Mouse (Mus musculus) kidney, postnatal 0 days (tissue): ENCODE measurements at regions not wholly inside any gene's neighbourhood (a gene's known extent, or its start where the extent isn't known, plus 50 kb on each side); places are given as distances from the start of the nearest gene placed in this dataset.

Source experiments
- ATAC-seq: fragments of 200-750 bp; cut with Nextera tagmentation; replicated peaks from 2 replicates; pipeline ENCODE4 v1.8.0; 2017; ENCODE audit warnings: low read depth, moderate number of reproducible peaks, moderate TSS enrichment, moderate library complexity; ENCODE audit not compliant: low FRiP score
- DNase-seq: peaks from one replicate; pipeline ENCODE4 v3.0.0-alpha.2; 2016; ENCODE audit warnings: low spot score
- H3K27ac ChIP-seq: fragments of 300-500 bp; sonication (generic); 2 replicates; pipeline ENCODE4 v1.5.1; 2014; ENCODE audit warnings: mild to moderate bottlenecking
- H3K27me3 ChIP-seq: fragments of 300-500 bp; sonication (generic); 2 replicates; pipeline ENCODE4 v1.6.1; 2014; ENCODE audit warnings: low read length, mixed read lengths; ENCODE audit not compliant: insufficient read depth
- H3K36me3 ChIP-seq: fragments of 300-500 bp; sonication (generic); 2 replicates; pipeline ENCODE4 v1.6.1; 2014; ENCODE audit warnings: low read length, mixed read lengths; ENCODE audit not compliant: insufficient read depth
- H3K4me1 ChIP-seq: fragments of 300-500 bp; sonication (generic); replicated peaks from 2 replicates; pipeline ENCODE4 v1.6.1; 2014; ENCODE audit warnings: antibody characterized with exemption, low read length, mixed read lengths; ENCODE audit not compliant: insufficient read depth
- H3K4me2 ChIP-seq: fragments of 300-500 bp; sonication (generic); 2 replicates; pipeline ENCODE4 v1.6.1; 2014; ENCODE audit warnings: mild to moderate bottlenecking, low read length, moderate library complexity, mixed read lengths
- H3K4me3 ChIP-seq: fragments of 300-500 bp; sonication (generic); replicated peaks from 2 replicates; pipeline ENCODE4 v1.5.1; 2014; ENCODE audit warnings: low read depth, low read length
- H3K9ac ChIP-seq: fragments of 300-500 bp; sonication (generic); 2 replicates; pipeline ENCODE4 v1.6.1; 2014; ENCODE audit warnings: low read depth, low read length
- H3K9me3 ChIP-seq: fragments of 300-500 bp; sonication (generic); replicated peaks from 2 replicates; pipeline ENCODE4 v1.6.1; 2016; ENCODE audit warnings: low read length, inconsistent platforms, mixed read lengths
- CTCF ChIP-seq: IDR thresholded peaks from 2 replicates; pipeline ENCODE4 v1.5.1; 2016; ENCODE audit warnings: antibody characterized with exemption, low read depth, mild to moderate bottlenecking, moderate library complexity
- WGBS: fragments of 180-500 bp; shearing (Covaris S2); extraction: QIAGEN DNeasy Blood & Tissue Kit; methylation state at CpG from one replicate; pipeline ENCODE4 v1.1.7; 2014; 5-methylcytosine and 5-hydroxymethylcytosine counted together

- Histone ChIP-seq H3K27ac (no peak overlapping the region), H3K9me3 (no peaks in the 10 kb centered on the region), H3K4me1 (no peaks in the 10 kb centered on the region), H3K4me3 (no peak overlapping the region), H3K27me3 (no peaks in the 10 kb centered on the region), H3K9ac (no peak overlapping the region), H3K36me3 (no peaks in the 10 kb centered on the region), H3K4me2 (no peak overlapping the region)
- 76% methylated on average over 1 of the region's 1 CpGs for WGBS
- TF ChIP-seq CTCF = no peak
- no peak for ATAC-seq
- no peak for DNase-seq
These were observed 62.1 kb downstream of the P2ry1 start for GRCm38 (mm10) chr3:61064720-61065119.

GRCm38 (mm10) chr3:61067067-61067466, 64.5 kb downstream of the P2ry1 start:
- H3K9ac ChIP-seq = no peak overlapping the region
- ATAC-seq (no peak), DNase-seq (no peak)
- no peak for TF ChIP-seq CTCF
- no peaks in the 10 kb centered on the region for H3K4me1 ChIP-seq
- no peak overlapping the region for H3K27ac ChIP-seq
- H3K4me2 ChIP-seq = no peak overlapping the region
- no peaks in the 10 kb centered on the region for H3K36me3 ChIP-seq
- no peaks in the 10 kb centered on the region for H3K9me3 ChIP-seq
- no peak overlapping the region for H3K4me3 ChIP-seq
- 67% methylated on average over 1 of the region's 1 CpGs for WGBS
- no peaks in the 10 kb centered on the region for H3K27me3 ChIP-seq

- Histone ChIP-seq H3K27ac (no peak overlapping the region), H3K9ac (no peak overlapping the region), H3K36me3 (no peaks in the 10 kb centered on the region), H3K4me1 (no peaks in the 10 kb centered on the region), H3K4me2 (no peak overlapping the region), H3K27me3 (no peaks in the 10 kb centered on the region), H3K9me3 (no peaks in the 10 kb centered on the region), H3K4me3 (no peak overlapping the region)
- no peak for TF ChIP-seq CTCF
- no peak for DNase-seq
- ATAC-seq = no peak
These were observed 65.6 kb downstream of the P2ry1 start for GRCm38 (mm10) chr3:61068229-61068628.

- 50% methylated on average over 1 of the region's 1 CpGs for WGBS
- Histone ChIP-seq H3K27me3 (no peaks in the 10 kb centered on the region), H3K9ac (no peak overlapping the region), H3K9me3 (no peaks in the 10 kb centered on the region), H3K4me2 (no peak overlapping the region), H3K4me3 (no peak overlapping the region), H3K4me1 (no peaks in the 10 kb centered on the region), H3K27ac (no peak overlapping the region), H3K36me3 (no peaks in the 10 kb centered on the region)
- no peak for DNase-seq
- no peak for ATAC-seq
- no peak for TF ChIP-seq CTCF
These were observed 68.4 kb downstream of the P2ry1 start for GRCm38 (mm10) chr3:61071041-61071440.

- Histone ChIP-seq H3K4me1 (no peaks in the 10 kb centered on the region), H3K27me3 (no peaks in the 10 kb centered on the region), H3K9me3 (no peaks in the 10 kb centered on the region), H3K36me3 (no peaks in the 10 kb centered on the region), H3K27ac (no peak overlapping the region), H3K9ac (no peak overlapping the region), H3K4me3 (no peak overlapping the region), H3K4me2 (no peak overlapping the region)
- ATAC-seq = no peak
- WGBS = 92% methylated on average over 1 of the region's 1 CpGs
- TF ChIP-seq CTCF = no peak
- no peak for DNase-seq
These were observed 69.7 kb downstream of the P2ry1 start for GRCm38 (mm10) chr3:61072330-61072729.

GRCm38 (mm10) chr3:61073103-61073502, 70.5 kb downstream of the P2ry1 start:
- Histone ChIP-seq H3K27ac (no peak overlapping the region), H3K4me2 (no peak overlapping the region), H3K36me3 (no peaks in the 10 kb centered on the region), H3K4me1 (no peaks in the 10 kb centered on the region), H3K4me3 (no peak overlapping the region), H3K27me3 (no peaks in the 10 kb centered on the region), H3K9me3 (no peaks in the 10 kb centered on the region), H3K9ac (no peak overlapping the region)
- DNase-seq (no peak), ATAC-seq (no peak)
- 90% methylated on average over 1 of the region's 1 CpGs for WGBS
- no peak for TF ChIP-seq CTCF

- no peak for TF ChIP-seq CTCF
- WGBS = 88% methylated on average over 4 of the region's 4 CpGs
- Histone ChIP-seq H3K9me3 (no peaks in the 10 kb centered on the region), H3K27ac (no peak overlapping the region), H3K4me1 (no peaks in the 10 kb centered on the region), H3K9ac (no peak overlapping the region), H3K4me2 (no peak overlapping the region), H3K4me3 (no peak overlapping the region), H3K36me3 (no peaks in the 10 kb centered on the region), H3K27me3 (no peaks in the 10 kb centered on the region)
- no peak for ATAC-seq
- no peak for DNase-seq
These were observed 71.2 kb downstream of the P2ry1 start for GRCm38 (mm10) chr3:61073806-61074205.
